Mouse (Mus musculus): ENCODE results near the gene Gm20696.

Gene Gm20696

GRCm38 (mm10) chr6:99666318-99667171 is at the start of gene Gm20696, which contains the start of gene Eif4e3:
Gene Gm20696, minus strand, starts transcription at chr6:99666797.
Gene Eif4e3, minus strand, starts transcription at chr6:99666771.
- DNase-seq (ENCODE audit: low spot score) = no peak

GRCm38 (mm10) chr6:99715913-99716312 is 49.3 kb upstream of the Gm20696 start:
- DNase-seq (ENCODE audit: low spot score) = no peak

- DNase-seq (ENCODE audit: low spot score) = no peak
Measured at GRCm38 (mm10) chr6:99715191-99715590, 48.6 kb upstream of the Gm20696 start.

- DNase-seq (ENCODE audit: low spot score) = no peak
Measured at GRCm38 (mm10) chr6:99713256-99713655, 46.7 kb upstream of the Gm20696 start.

GRCm38 (mm10) chr6:99711576-99712101 is 45.0 kb upstream of the Gm20696 start:
- no peak for DNase-seq (ENCODE audit: low spot score)

- DNase-seq (ENCODE audit: low spot score) = no peak
Measured at GRCm38 (mm10) chr6:99700484-99700883, 33.9 kb upstream of the Gm20696 start.

- no peak for DNase-seq (ENCODE audit: low spot score)
Measured at GRCm38 (mm10) chr6:99692916-99693841, 26.6 kb upstream of the Gm20696 start.

GRCm38 (mm10) chr6:99692206-99692915 is 25.8 kb upstream of the Gm20696 start, which contains the start of gene Gpr27:
Gene Gpr27, plus strand, starts transcription at chr6:99692679.
- no peak for DNase-seq (ENCODE audit: low spot score)

- no peak for DNase-seq (ENCODE audit: low spot score)
Measured at GRCm38 (mm10) chr6:99691666-99692205, 25.1 kb upstream of the Gm20696 start.

- DNase-seq (ENCODE audit: low spot score) = no peak
Measured at GRCm38 (mm10) chr6:99688513-99688912, 21.9 kb upstream of the Gm20696 start.

- DNase-seq (ENCODE audit: low spot score) = no peak
Measured at GRCm38 (mm10) chr6:99684899-99685298, 18.3 kb upstream of the Gm20696 start.

GRCm38 (mm10) chr6:99683974-99684373 is 17.4 kb upstream of the Gm20696 start:
- DNase-seq (ENCODE audit: low spot score) = no peak

GRCm38 (mm10) chr6:99678108-99678507 is 11.5 kb upstream of the Gm20696 start:
- DNase-seq (ENCODE audit: low spot score) = no peak

GRCm38 (mm10) chr6:99677325-99677724 is 10.7 kb upstream of the Gm20696 start:
- no peak for DNase-seq (ENCODE audit: low spot score)

- DNase-seq (ENCODE audit: low spot score) = no peak
Measured at GRCm38 (mm10) chr6:99674482-99674881, 7.9 kb upstream of the Gm20696 start.

GRCm38 (mm10) chr6:99671768-99672167 is 5.2 kb upstream of the Gm20696 start:
- no peak for DNase-seq (ENCODE audit: low spot score)

- no peak for DNase-seq (ENCODE audit: low spot score)
Measured at GRCm38 (mm10) chr6:99670481-99671119, 4.0 kb upstream of the Gm20696 start.

GRCm38 (mm10) chr6:99669481-99670325 is 3.1 kb upstream of the Gm20696 start:
- DNase-seq (ENCODE audit: low spot score) = no peak

- no peak for DNase-seq (ENCODE audit: low spot score)
Measured at GRCm38 (mm10) chr6:99667290-99667689, 693 bp upstream of the Gm20696 start.
